Mouse (Mus musculus): Measurements from ENCODE around the gene Bcar3. TPM values are rescaled to one million over a fixed set of nuclear protein-coding genes. Genes with fewer than 3 reads are reported as not detected.

Gene Bcar3
- total and polyA plus RNA-seq, 3 experiments = not detected

DNA sequence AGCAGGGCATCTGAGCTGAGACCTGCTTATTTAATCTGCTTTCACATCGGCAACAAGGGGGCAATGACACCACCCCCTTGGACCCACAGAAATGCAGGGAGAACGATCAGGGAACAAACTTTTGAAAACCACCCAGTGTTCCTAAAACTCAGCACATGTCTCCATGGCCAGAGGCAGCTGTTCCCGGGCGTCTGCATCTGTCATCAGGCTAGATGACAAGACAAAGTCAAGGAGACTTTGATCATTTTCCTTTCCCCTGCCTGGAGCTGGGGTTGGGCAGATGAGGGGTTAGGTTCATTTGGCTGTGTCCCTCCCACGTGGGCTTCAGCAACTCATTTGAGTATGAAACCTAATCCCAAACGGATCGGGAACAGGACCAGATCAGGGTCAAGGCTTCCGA is 120.9 kb downstream of the Bcar3 start:
- DNase-seq (ENCODE audit: low read depth, low spot score) = no peak
- Histone ChIP-seq H3K9ac (ENCODE audit: control insufficient read depth, low read depth, low read length, poor library complexity, severe bottlenecking) (no peak overlapping the region), H3K4me1 (ENCODE audit: control insufficient read depth in 1 of 2, insufficient read depth in 2 of 2, low read length in 2 of 2) (no peaks in the 10 kb centered on the region), H3K9me3 (replicated peaks; ENCODE audit: insufficient read depth, low read length) (no peaks in the 10 kb centered on the region), H3K27ac (ENCODE audit: control insufficient read depth, low read depth, low read length) (no peak overlapping the region), H3K4me3 (ENCODE audit: control insufficient read depth in 1 of 2, insufficient read depth in 1 of 2, low read depth in 2 of 2, low read length in 2 of 2) (no peak overlapping the region), H3K36me3 (ENCODE audit: control insufficient read depth in 1 of 2, insufficient read depth in 2 of 2, low read length in 2 of 2) (no peaks in the 10 kb centered on the region), H3K79me2 (ENCODE audit: control insufficient read depth, insufficient read depth, low read length, poor library complexity) (no peaks in the 10 kb centered on the region), H3K27me3 (ENCODE audit: control insufficient read depth in 1 of 2, insufficient read depth in 2 of 2, low read length in 2 of 2) (no peaks in the 10 kb centered on the region)
- TF ChIP-seq USF2 (IDR thresholded peaks at IDR 0.05; ENCODE audit: borderline replicate concordance in 1 of 2, insufficient read depth in 1 of 2, low read depth in 1 of 2, low read length in 2 of 2) = no peak

DNA sequence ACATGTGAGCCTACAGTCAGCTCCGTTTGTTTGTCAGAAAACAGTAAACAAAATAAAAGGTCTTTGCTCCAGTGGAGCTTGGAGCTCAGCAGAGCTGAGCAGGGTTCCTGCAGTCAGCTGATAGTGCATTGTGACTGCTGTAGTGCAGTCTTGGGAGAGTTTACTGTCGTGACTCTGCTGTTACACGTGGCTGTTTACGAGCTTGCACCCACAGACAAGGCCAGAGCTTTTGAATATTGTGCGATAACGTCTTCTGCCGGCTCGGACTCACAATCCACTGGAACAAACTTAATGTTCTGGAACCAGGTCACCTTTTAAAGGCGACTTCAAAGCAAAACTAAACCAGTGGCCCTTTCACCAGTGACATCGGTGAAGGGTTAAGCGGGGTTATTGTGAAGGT is 123.5 kb downstream of the Bcar3 start:
- no peak overlapping the region for H3K4me3 ChIP-seq (ENCODE audit: control insufficient read depth in 1 of 2, insufficient read depth in 1 of 2, low read depth in 2 of 2, low read length in 2 of 2)
- TF ChIP-seq SIN3A (IDR thresholded peaks at IDR 0.05; ENCODE audit: low read length) (no peak), UBTF (IDR thresholded peaks at IDR 0.05; ENCODE audit: borderline replicate concordance, insufficient read depth, low read depth, low read length) (no peak), RAD21 (IDR thresholded peaks at IDR 0.05; ENCODE audit: low read depth, low read length) (no peak), ETS1 (IDR thresholded peaks at IDR 0.05; ENCODE audit: low read depth, low read length) (no peak), RCOR1 (IDR thresholded peaks at IDR 0.05; ENCODE audit: low read depth, low read length) (no peak), MYB (IDR thresholded peaks at IDR 0.05; ENCODE audit: low read depth, low read length) (no peak), MAX (IDR thresholded peaks at IDR 0.05; ENCODE audit: low read length) (no peak), MAFK (IDR thresholded peaks at IDR 0.05; ENCODE audit: borderline replicate concordance, low read depth, low read length) (no peak), GATA1 (IDR thresholded peaks at IDR 0.05; ENCODE audit: low read depth, low read length) (no peak), CHD1 (IDR thresholded peaks at IDR 0.05; ENCODE audit: low read depth, low read length) (no peak)
- H3K27me3 ChIP-seq (ENCODE audit: control insufficient read depth in 1 of 2, insufficient read depth in 2 of 2, low read length in 2 of 2) = no peaks in the 10 kb centered on the region
- H3K27ac ChIP-seq (ENCODE audit: control insufficient read depth, low read depth, low read length) = no peak overlapping the region
- DNase-seq (ENCODE audit: low read depth, low spot score) = no peak
- H3K9me3 ChIP-seq (replicated peaks; ENCODE audit: insufficient read depth, low read length) = no peaks in the 10 kb centered on the region
- no peaks in the 10 kb centered on the region for H3K79me2 ChIP-seq (ENCODE audit: control insufficient read depth, insufficient read depth, low read length, poor library complexity)
- H3K36me3 ChIP-seq (ENCODE audit: control insufficient read depth in 1 of 2, insufficient read depth in 2 of 2, low read length in 2 of 2) = no peaks in the 10 kb centered on the region
- H3K4me1 ChIP-seq (ENCODE audit: control insufficient read depth in 1 of 2, insufficient read depth in 2 of 2, low read length in 2 of 2) = no peaks in the 10 kb centered on the region
- no peak overlapping the region for H3K9ac ChIP-seq (ENCODE audit: control insufficient read depth, low read depth, low read length, poor library complexity, severe bottlenecking)

DNA sequence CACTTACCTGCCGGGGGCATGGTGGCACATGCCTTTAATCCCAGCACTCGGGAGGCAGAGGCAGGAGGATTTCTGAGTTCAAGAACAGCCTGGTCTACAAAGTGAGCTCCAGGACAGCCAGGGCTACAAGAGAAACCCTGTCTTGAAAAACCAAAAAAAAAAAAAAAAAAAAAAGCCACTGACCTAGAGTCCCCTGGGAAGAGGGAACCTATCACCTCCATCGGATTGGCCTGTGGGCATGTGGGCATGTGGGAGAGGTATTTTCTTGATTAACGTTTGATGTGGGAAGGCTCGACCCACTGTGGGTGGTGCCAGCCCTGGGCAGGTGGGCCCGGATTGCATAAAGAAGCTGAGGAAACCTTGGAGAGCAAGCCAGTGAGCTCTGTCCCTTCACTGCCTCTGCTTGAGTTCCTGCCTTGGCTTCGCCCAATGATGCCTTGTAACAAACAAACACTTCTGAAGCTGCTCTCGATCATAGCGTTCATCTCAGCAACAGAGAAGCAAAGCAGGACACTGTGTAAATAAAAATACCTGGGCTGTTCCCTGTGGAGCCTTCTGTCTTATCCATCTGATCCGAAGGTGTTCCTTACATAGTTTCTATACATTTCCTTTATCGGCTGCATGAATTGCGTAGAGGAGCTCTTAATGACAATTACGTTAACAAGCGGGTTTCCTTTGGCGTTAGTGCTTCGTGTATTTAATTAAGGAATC is 124.8 kb downstream of the Bcar3 start:
- TF ChIP-seq E2F4 (IDR thresholded peaks at IDR 0.05; ENCODE audit: borderline replicate concordance, low read depth, low read length) (no peak), POLR2AphosphoS2 (IDR thresholded peaks at IDR 0.05; ENCODE audit: low read length) (no peak), MAX (IDR thresholded peaks at IDR 0.05; ENCODE audit: low read length) (no peak), ZC3H11A (IDR thresholded peaks at IDR 0.05; ENCODE audit: low read depth, low read length) (no peak), ELF1 (IDR thresholded peaks at IDR 0.05; ENCODE audit: low read depth, low read length) (no peak), CHD2 (IDR thresholded peaks at IDR 0.05; ENCODE audit: low read length) (no peak), TBP (IDR thresholded peaks at IDR 0.05; ENCODE audit: low read depth, low read length) (no peak), HCFC1 (IDR thresholded peaks at IDR 0.05; ENCODE audit: low read depth, low read length) (no peak), MXI1 (IDR thresholded peaks at IDR 0.05; ENCODE audit: low read depth, low read length) (no peak), MEF2A (IDR thresholded peaks at IDR 0.05; ENCODE audit: extremely low read depth, insufficient replicate concordance, low read depth, low read length, poor library complexity, severe bottlenecking) (no peak), MAZ (IDR thresholded peaks at IDR 0.05; ENCODE audit: low read depth, low read length) (no peak), ZMIZ1 (IDR thresholded peaks at IDR 0.05; ENCODE audit: low read depth, low read length) (no peak), MYC (IDR thresholded peaks at IDR 0.05; ENCODE audit: low read depth, low read length) (no peak), RAD21 (IDR thresholded peaks at IDR 0.05; ENCODE audit: low read depth, low read length) (no peak), GABPA (IDR thresholded peaks at IDR 0.05; ENCODE audit: low read depth, low read length) (no peak), TAL1 (IDR thresholded peaks at IDR 0.05; ENCODE audit: low read length) (no peak)
- H3K27ac ChIP-seq (ENCODE audit: control insufficient read depth, low read depth, low read length) = no peak overlapping the region
- no peaks in the 10 kb centered on the region for H3K79me2 ChIP-seq (ENCODE audit: control insufficient read depth, insufficient read depth, low read length, poor library complexity)
- no peaks in the 10 kb centered on the region for H3K36me3 ChIP-seq (ENCODE audit: control insufficient read depth in 1 of 2, insufficient read depth in 2 of 2, low read length in 2 of 2)
- H3K27me3 ChIP-seq (ENCODE audit: control insufficient read depth in 1 of 2, insufficient read depth in 2 of 2, low read length in 2 of 2) = no peaks in the 10 kb centered on the region
- H3K4me1 ChIP-seq (ENCODE audit: control insufficient read depth in 1 of 2, insufficient read depth in 2 of 2, low read length in 2 of 2) = no peaks in the 10 kb centered on the region
- no peak overlapping the region for H3K4me3 ChIP-seq (ENCODE audit: control insufficient read depth in 1 of 2, insufficient read depth in 1 of 2, low read depth in 2 of 2, low read length in 2 of 2)
- no peak overlapping the region for H3K9ac ChIP-seq (ENCODE audit: control insufficient read depth, low read depth, low read length, poor library complexity, severe bottlenecking)
- no peak for DNase-seq (ENCODE audit: low read depth, low spot score)
- H3K9me3 ChIP-seq (replicated peaks; ENCODE audit: insufficient read depth, low read length) = no peaks in the 10 kb centered on the region

Measured in MEL (cell line).